In genomic region chr14:19759277-19760193, GRCm38 (mm10) we compare ENCODE assay signal across 20 mouse cellular contexts. TPM values are rescaled to one million over a fixed set of nuclear protein-coding genes. Genes with fewer than 3 reads are reported as not detected.
DNase-seq lines count a peak whose midpoint lies in the region; ATAC-seq and TF ChIP-seq lines count a peak whose summit lies in the region.
"Had no signal": no experiment of that assay in that cellular context is flagged by ENCODE, and none has a peak within 500 bp of the region (broad histone marks: within the 10 kb centered on the region; RNA-seq: fewer than 3 reads in every experiment).

No protein-coding gene starts in this region.

- H3K27ac ChIP-seq in heart, embryonic 10.5 days: peak overlapping the region; percentile 85
- H3K27ac ChIP-seq in heart, postnatal 0 days (ENCODE audit: low read depth): peak overlapping the region; percentile 52
- no peak overlapping the region for H3K27ac ChIP-seq in lung, embryonic 16.5 days (ENCODE audit: low read length)
- no peak overlapping the region for H3K27ac ChIP-seq in forebrain, embryonic 11.5 days (ENCODE audit: low read depth, low read length)
- H3K27ac ChIP-seq: forebrain, embryonic 13.5 days; limb, embryonic 13.5 days; liver, embryonic 13.5 days had no signal

- no peaks in the 10 kb centered on the region for H3K9me3 ChIP-seq in heart, embryonic 10.5 days
- no peaks in the 10 kb centered on the region for H3K9me3 ChIP-seq in E14TG2a.4 (ENCODE audit: low read length)
- H3K9me3 ChIP-seq in heart, postnatal 0 days (replicated peaks; ENCODE audit: control insufficient read depth, low read length): no peaks in the 10 kb centered on the region
- no peaks in the 10 kb centered on the region for H3K9me3 ChIP-seq in lung, embryonic 16.5 days (ENCODE audit: control insufficient read depth, low read length)
- H3K9me3 ChIP-seq in forebrain, embryonic 11.5 days (ENCODE audit: control insufficient read depth, low read length): no peaks in the 10 kb centered on the region
- H3K9me3 ChIP-seq: forebrain, embryonic 13.5 days; limb, embryonic 13.5 days; liver, embryonic 13.5 days had no signal

- no peak for TF ChIP-seq EP300 in heart, postnatal 0 days (IDR thresholded peaks at IDR 0.05; ENCODE audit: low read depth)

- 10% methylated on average over 10 of the region's 10 CpGs for WGBS in heart, embryonic 10.5 days
- 16% methylated on average over 10 of the region's 10 CpGs for WGBS in heart, postnatal 0 days
- 31% methylated on average over 10 of the region's 10 CpGs for WGBS in lung, embryonic 16.5 days
- WGBS in forebrain, embryonic 11.5 days: 84% methylated on average over 10 of the region's 10 CpGs

- H3K4me1 ChIP-seq in heart, embryonic 10.5 days: peaks cover 62% of the 10 kb centered on the region
- peaks cover 97% of the 10 kb centered on the region for H3K4me1 ChIP-seq in E14TG2a.4 (replicated peaks; ENCODE audit: low read depth, low read length)
- H3K4me1 ChIP-seq in heart, postnatal 0 days (ENCODE audit: control insufficient read depth, insufficient read depth): peaks cover 27% of the 10 kb centered on the region
- H3K4me1 ChIP-seq in lung, embryonic 16.5 days (replicated peaks; ENCODE audit: control insufficient read depth, insufficient read depth, low read length): peaks cover 11% of the 10 kb centered on the region; the same call in 1 of the 2 replicates
- peaks cover 7% of the 10 kb centered on the region; the same call in 1 of the 2 replicates for H3K4me1 ChIP-seq in forebrain, embryonic 11.5 days (replicated peaks; ENCODE audit: control insufficient read depth, insufficient read depth, low read length)

- DNase-seq in heart, embryonic 10.5 days (ENCODE audit: low spot score): peak; percentile 80
- DNase-seq in heart, adult 9 months (ENCODE audit: low spot score in 2 of 2): no peak
- no peak for DNase-seq in heart, postnatal 0 days (ENCODE audit: low spot score)
- no peak for DNase-seq in forebrain, embryonic 11.5 days (ENCODE audit: low spot score)
- no peak for DNase-seq in layer of hippocampus, adult 9-10 months (ENCODE audit: low spot score)
- no peak for DNase-seq in kidney, postnatal 10 days
- DNase-seq: cerebellum, adult 8-10 months; gastrocnemius, postnatal 10 days; kidney, adult 2 months; kidney, postnatal 25 days; layer of hippocampus, adult 9-11 months; liver, embryonic 13.5 days; midbrain, embryonic 14.5 days; thymus, postnatal 14 days had no signal

- peak overlapping the region; percentile 29 for H3K4me3 ChIP-seq in heart, embryonic 10.5 days
- H3K4me3 ChIP-seq in E14TG2a.4 (replicated peaks; ENCODE audit: low read length): peak overlapping the region; percentile 11
- no peak overlapping the region for H3K4me3 ChIP-seq in heart, postnatal 0 days (ENCODE audit: low read depth, low read length)
- no peak overlapping the region for H3K4me3 ChIP-seq in lung, embryonic 16.5 days (ENCODE audit: low read length)
- no peak overlapping the region for H3K4me3 ChIP-seq in forebrain, embryonic 11.5 days (ENCODE audit: low read depth, low read length)
- H3K4me3 ChIP-seq: forebrain, embryonic 13.5 days; limb, embryonic 13.5 days; liver, embryonic 13.5 days had no signal

- peak; percentile 34; the same call in 1 of the 2 replicates for ATAC-seq in heart, postnatal 0 days (ENCODE audit: insufficient read depth, low read depth)
- peak; percentile 89 for ATAC-seq in lung, embryonic 16.5 days (ENCODE audit: low read depth)
- ATAC-seq in forebrain, embryonic 11.5 days (replicated peaks; ENCODE audit: low FRiP score): no peak
- ATAC-seq: forebrain, embryonic 13.5 days had no signal

- no peak for TF ChIP-seq CTCF in E14TG2a.4 (conservative IDR thresholded peaks at IDR 0.05; ENCODE audit: low read length)
- TF ChIP-seq CTCF in heart, postnatal 0 days (IDR thresholded peaks at IDR 0.05; ENCODE audit: low read depth): no peak

- H3K4me2 ChIP-seq in heart, postnatal 0 days (ENCODE audit: low read depth, low read length): peak overlapping the region; percentile 10; the same call in 1 of the 2 replicates
- no peak overlapping the region for H3K4me2 ChIP-seq in lung, embryonic 16.5 days (ENCODE audit: low read depth, low read length)
- H3K4me2 ChIP-seq in forebrain, embryonic 11.5 days (ENCODE audit: low read depth, low read length, severe bottlenecking): no peak overlapping the region
- H3K4me2 ChIP-seq: forebrain, embryonic 13.5 days; limb, embryonic 13.5 days; liver, embryonic 13.5 days had no signal

- H3K9ac ChIP-seq in heart, postnatal 0 days (replicated peaks; ENCODE audit: low read depth, low read length): 0 out of 2 replicates have a peak overlapping the region, but pooled peaks have one; percentile 8
- no peak overlapping the region for H3K9ac ChIP-seq in lung, embryonic 16.5 days (ENCODE audit: low read length)
- no peak overlapping the region for H3K9ac ChIP-seq in forebrain, embryonic 11.5 days (ENCODE audit: low read length)
- H3K9ac ChIP-seq: forebrain, embryonic 13.5 days; limb, embryonic 13.5 days; liver, embryonic 13.5 days had no signal

- H3K36me3 ChIP-seq in heart, embryonic 10.5 days: peaks cover 41% of the 10 kb centered on the region
- peaks cover 98% of the 10 kb centered on the region for H3K36me3 ChIP-seq in E14TG2a.4 (ENCODE audit: insufficient read depth, low read length)
- peaks cover 29% of the 10 kb centered on the region for H3K36me3 ChIP-seq in heart, postnatal 0 days (replicated peaks; ENCODE audit: control insufficient read depth, insufficient read depth, low read length)
- H3K36me3 ChIP-seq in lung, embryonic 16.5 days (ENCODE audit: control insufficient read depth, insufficient read depth, low read length): no peaks in the 10 kb centered on the region
- no peaks in the 10 kb centered on the region for H3K36me3 ChIP-seq in forebrain, embryonic 11.5 days (ENCODE audit: control insufficient read depth, insufficient read depth, low read length)
- H3K36me3 ChIP-seq: liver, embryonic 13.5 days had no signal

- no peaks in the 10 kb centered on the region for H3K27me3 ChIP-seq in heart, embryonic 10.5 days (ENCODE audit: insufficient read depth, poor library complexity, severe bottlenecking)
- H3K27me3 ChIP-seq in E14TG2a.4 (ENCODE audit: insufficient read depth, low read length): no peaks in the 10 kb centered on the region
- no peaks in the 10 kb centered on the region for H3K27me3 ChIP-seq in heart, postnatal 0 days (ENCODE audit: control insufficient read depth, insufficient read depth, low read length)
- peaks cover 47% of the 10 kb centered on the region for H3K27me3 ChIP-seq in lung, embryonic 16.5 days (ENCODE audit: control insufficient read depth, insufficient read depth, low read depth, low read length)
- no peaks in the 10 kb centered on the region for H3K27me3 ChIP-seq in forebrain, embryonic 11.5 days (ENCODE audit: control insufficient read depth, insufficient read depth, low read length)
- H3K27me3 ChIP-seq: CH12.LX; forebrain, embryonic 13.5 days; limb, embryonic 13.5 days; liver, embryonic 13.5 days had no signal

RNA-seq across cellular contexts. Expression of gene Nid2, which starts 8.5 kb away (rescaled TPM):
- 169 and 250 TPM in 2 replicates for polyA plus RNA-seq in heart, embryonic 10.5 days (2016; fragmentation: Nextera tagmentation; extraction: Ambion mirVana)
- 79.7 and 93.8 TPM in 2 replicates for total RNA-seq in heart, postnatal 0 days (2014; rRNA removed; ENCODE audit: low replicate concordance)
- 40.9 and 47.7 TPM in 2 replicates for polyA plus RNA-seq in heart, postnatal 0 days (2015; fragmentation: Nextera tagmentation; extraction: Ambion mirVana)
- 107 and 114 TPM in 2 replicates for polyA plus RNA-seq in lung, embryonic 16.5 days (2015; fragmentation: Nextera tagmentation; extraction: Ambion mirVana)
- 45.2 and 46.6 TPM in 2 replicates for polyA plus RNA-seq in forebrain, embryonic 11.5 days (2014; fragmentation: Nextera tagmentation; extraction: Ambion mirVana)
- total RNA-seq: hematopoietic stem cell, adult 5-6 weeks had no signal

Comparison
In these comparisons a context has a peak if more than half of its experiments do, and no peak if none do; other contexts are left out.
1. H3K4me3 ChIP-seq: peak in heart, embryonic 10.5 days (single experiment) and E14TG2a.4 (single experiment); none in heart, postnatal 0 days (single experiment), lung, embryonic 16.5 days (single experiment) and forebrain, embryonic 11.5 days (single experiment).
2. H3K27ac ChIP-seq: peak in heart, embryonic 10.5 days (single experiment) and heart, postnatal 0 days (single experiment); none in lung, embryonic 16.5 days (single experiment) and forebrain, embryonic 11.5 days (single experiment).